Mouse (Mus musculus): ENCODE data around the gene Sgms1. TPM values are rescaled to one million over a fixed set of nuclear protein-coding genes. Genes with fewer than 3 reads are reported as not detected.

Sgms1 gene
- polyA plus RNA-seq, 1 experiment: 53.7 TPM

DNA sequence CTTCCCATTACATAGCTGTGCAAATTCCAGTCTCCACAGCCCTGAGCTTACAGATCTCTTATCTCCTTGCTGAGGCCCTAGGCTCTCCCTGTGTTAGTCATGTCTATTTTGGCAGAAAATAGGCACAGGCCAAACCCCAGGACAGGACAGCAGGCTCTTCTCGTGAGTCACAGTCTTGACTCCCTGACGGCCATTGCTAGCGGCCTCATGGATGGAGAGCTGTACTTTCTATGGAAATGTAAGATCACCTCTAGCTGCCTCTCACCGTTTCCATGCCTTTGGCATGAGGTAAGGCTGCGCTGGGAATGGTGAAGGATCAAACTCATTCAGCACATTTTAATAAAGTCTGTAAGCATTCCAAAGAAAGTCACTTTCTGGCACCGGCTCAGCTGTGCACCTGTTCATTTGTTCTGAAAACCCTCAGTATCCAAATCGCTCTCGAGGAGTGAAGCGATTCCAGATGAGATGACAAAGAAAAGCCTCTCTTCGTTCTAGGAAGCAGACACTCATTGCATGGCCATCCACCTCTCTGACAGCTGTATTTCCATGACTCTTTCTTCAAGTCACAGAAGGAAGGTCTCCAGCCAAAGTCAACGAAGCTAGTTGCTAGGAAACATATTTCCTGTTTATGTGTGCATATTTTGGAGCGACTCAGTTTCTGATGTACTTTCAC, 97.3 kb downstream of the Sgms1 start:
- H3K4me3 ChIP-seq (replicated peaks; ENCODE audit: extremely low read depth, low read depth, low read length): no peak overlapping the region
- H3K4me1 ChIP-seq (ENCODE audit: control insufficient read depth, insufficient read depth, low read length): peaks cover 22% of the 10 kb centered on the region
- TF ChIP-seq POLR2A (IDR thresholded peaks at IDR 0.05; ENCODE audit: borderline replicate concordance, extremely low read depth, low read depth, low read length): no peak
- TF ChIP-seq CTCF (IDR thresholded peaks at IDR 0.05; ENCODE audit: insufficient read depth, low read length): no peak
- peak; percentile 50 for DNase-seq
- 25% methylated on average over 12 of the region's 12 CpGs for WGBS

DNA sequence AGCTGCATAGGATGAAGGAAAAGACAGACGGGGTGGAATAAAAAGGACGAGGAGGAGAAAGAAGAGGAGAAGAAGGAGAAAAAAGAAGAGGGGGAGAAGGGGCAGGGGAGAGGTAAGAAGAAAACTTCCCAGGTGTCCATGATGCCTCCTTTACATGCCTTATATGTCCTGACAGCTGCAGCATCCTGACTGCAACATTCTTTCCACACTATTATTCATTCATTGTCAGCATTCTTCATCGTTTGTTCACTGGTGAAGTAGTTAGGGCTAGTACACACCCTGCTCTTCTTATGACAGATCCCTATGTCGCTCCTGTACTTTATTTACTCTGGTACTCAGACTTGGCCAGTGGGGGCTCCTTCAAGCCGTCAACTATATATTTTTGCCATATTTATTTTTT, 98.4 kb downstream of the Sgms1 start:
- 74% methylated on average over 5 of the region's 5 CpGs for WGBS
- no peak for TF ChIP-seq CTCF (IDR thresholded peaks at IDR 0.05; ENCODE audit: insufficient read depth, low read length)
- DNase-seq: no peak
- H3K4me3 ChIP-seq (replicated peaks; ENCODE audit: extremely low read depth, low read depth, low read length): no peak overlapping the region
- peaks cover 20% of the 10 kb centered on the region for H3K4me1 ChIP-seq (ENCODE audit: control insufficient read depth, insufficient read depth, low read length)

DNA sequence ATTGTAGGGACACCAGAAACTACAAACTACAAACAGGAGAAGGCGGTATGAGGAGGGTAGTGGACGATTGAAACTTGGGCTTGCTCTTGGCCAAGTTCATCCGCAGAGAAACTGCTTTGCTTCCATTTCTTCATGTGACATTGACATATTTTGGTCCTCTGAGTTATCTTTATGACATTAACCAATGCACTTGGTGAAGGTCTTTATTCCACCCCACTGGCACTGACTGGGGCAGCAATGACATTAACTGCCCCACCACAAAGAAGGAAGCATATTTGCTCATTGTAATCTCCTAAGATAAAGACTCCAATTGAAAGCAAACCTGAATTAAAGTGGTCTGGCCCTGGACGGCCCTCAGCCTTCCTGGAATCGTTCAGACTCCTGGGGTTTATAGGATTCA, 100.6 kb downstream of the Sgms1 start:
- Histone ChIP-seq H3K4me3 (replicated peaks; ENCODE audit: extremely low read depth, low read depth, low read length) (no peak overlapping the region), H3K4me1 (ENCODE audit: control insufficient read depth, insufficient read depth, low read length) (peaks cover 22% of the 10 kb centered on the region)
- DNase-seq: no peak
- 75% methylated on average over 5 of the region's 5 CpGs for WGBS
- TF ChIP-seq CTCF (IDR thresholded peaks at IDR 0.05; ENCODE audit: insufficient read depth, low read length) (no peak), POLR2A (IDR thresholded peaks at IDR 0.05; ENCODE audit: borderline replicate concordance, extremely low read depth, low read depth, low read length) (no peak)

DNA sequence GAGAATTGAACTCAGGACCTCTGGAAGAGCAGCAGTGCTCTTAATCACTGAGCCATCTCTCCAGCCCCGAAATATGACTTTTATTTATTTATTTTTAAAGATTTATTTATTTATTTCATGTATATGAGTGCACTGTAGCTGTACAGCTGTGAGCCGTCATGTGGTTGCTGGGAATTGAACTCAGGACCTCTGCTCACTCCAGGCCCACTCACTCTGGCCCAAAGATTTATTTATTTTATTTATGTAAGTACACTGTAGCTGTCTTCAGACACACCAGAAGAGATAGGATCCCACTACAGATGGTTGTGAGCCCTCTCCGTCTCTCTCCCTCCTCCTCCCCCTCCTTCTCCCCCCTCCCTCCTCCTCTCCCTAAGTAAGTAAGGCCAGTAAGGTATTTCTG, 101.7 kb downstream of the Sgms1 start:
- 86% methylated on average over 3 of the region's 3 CpGs for WGBS
- Histone ChIP-seq H3K4me3 (replicated peaks; ENCODE audit: extremely low read depth, low read depth, low read length) (no peak overlapping the region), H3K4me1 (ENCODE audit: control insufficient read depth, insufficient read depth, low read length) (peaks cover 16% of the 10 kb centered on the region)
- TF ChIP-seq POLR2A (IDR thresholded peaks at IDR 0.05; ENCODE audit: borderline replicate concordance, extremely low read depth, low read depth, low read length) (no peak), CTCF (IDR thresholded peaks at IDR 0.05; ENCODE audit: insufficient read depth, low read length) (no peak)
- no peak for DNase-seq

DNA sequence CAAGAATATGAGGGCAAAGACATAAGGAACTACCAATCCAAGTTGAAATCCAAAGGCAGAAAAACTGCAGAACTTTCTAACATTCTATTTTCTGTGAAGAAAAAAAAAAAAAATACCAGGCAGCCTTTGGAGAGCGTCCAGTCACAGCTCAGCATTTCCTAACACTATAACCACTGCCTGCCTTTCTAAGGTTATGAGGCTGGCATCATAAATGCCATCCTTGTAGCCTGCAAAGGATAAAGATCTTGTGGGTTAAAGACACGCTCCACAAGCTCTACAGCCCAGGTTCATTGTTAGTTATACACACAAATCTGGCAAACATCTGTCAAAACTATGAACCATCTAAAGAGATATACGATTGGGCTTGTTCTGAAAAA, 104.1 kb downstream of the Sgms1 start:
- 78% methylated on average over 3 of the region's 3 CpGs for WGBS
- no peak for DNase-seq
- no peak for TF ChIP-seq POLR2A (IDR thresholded peaks at IDR 0.05; ENCODE audit: borderline replicate concordance, extremely low read depth, low read depth, low read length)
- TF ChIP-seq CTCF (IDR thresholded peaks at IDR 0.05; ENCODE audit: insufficient read depth, low read length): no peak
- H3K4me3 ChIP-seq (replicated peaks; ENCODE audit: extremely low read depth, low read depth, low read length): no peak overlapping the region
- H3K4me1 ChIP-seq (ENCODE audit: control insufficient read depth, insufficient read depth, low read length): peaks cover 9% of the 10 kb centered on the region

DNA sequence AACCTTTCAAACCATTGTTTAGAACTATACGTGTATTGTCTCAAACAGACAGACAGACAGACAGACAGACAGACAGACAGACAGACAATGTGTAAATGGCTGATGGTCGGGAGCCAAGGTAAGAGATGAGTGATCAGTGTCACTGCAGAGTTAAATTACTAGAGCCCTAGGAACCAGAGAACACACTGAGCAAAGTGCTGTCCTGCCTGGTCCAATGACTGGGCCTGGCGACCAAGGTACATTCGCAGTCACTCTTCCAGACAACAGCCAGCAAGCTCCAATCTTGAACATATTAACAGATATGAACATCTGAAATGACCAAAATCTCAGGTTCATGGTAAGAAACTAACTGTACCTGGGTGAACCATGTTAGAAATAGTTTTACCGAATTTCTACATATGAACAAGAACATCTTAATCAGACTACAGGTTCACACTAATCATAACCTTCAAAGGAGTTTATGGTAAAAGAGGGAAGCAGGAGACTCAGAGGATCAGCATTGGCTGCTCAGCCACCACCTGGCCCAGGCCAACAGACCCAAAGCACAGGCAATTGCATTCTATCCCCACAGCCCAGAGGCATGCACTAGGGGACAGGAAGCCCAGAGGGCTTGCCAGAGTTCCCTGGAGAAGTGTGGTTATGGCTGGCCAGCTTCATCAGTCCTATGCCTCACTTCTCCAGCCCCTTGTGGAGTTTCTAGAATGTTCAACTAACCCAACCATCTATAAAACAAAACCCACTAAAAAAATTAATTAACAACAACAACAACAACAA, 104.6 kb downstream of the Sgms1 start:
- TF ChIP-seq CTCF (IDR thresholded peaks at IDR 0.05; ENCODE audit: insufficient read depth, low read length) (no peak), POLR2A (IDR thresholded peaks at IDR 0.05; ENCODE audit: borderline replicate concordance, extremely low read depth, low read depth, low read length) (no peak)
- no peak for DNase-seq
- 95% methylated on average over 5 of the region's 5 CpGs for WGBS
- Histone ChIP-seq H3K4me3 (replicated peaks; ENCODE audit: extremely low read depth, low read depth, low read length) (no peak overlapping the region), H3K4me1 (ENCODE audit: control insufficient read depth, insufficient read depth, low read length) (peaks cover 13% of the 10 kb centered on the region)

DNA sequence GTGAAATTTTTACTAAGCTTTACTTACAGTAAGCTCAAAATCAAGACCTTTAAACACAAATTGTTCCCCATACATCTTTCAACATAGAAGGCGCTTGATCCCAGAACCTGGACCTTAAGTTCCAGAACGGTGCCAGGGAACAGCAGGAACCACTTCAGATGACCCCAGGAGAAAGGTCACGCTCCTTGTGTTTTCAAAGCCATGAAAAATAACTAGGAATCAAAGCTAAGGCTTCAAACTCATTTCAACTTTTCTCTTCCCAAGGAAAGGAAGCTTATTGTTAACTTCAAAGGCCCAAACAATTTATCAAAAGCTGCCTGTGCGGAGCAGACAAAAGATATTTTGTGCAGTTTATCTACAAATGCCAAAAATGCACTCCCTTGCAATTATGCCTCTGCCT, 107.6 kb downstream of the Sgms1 start:
- no peak overlapping the region for H3K4me3 ChIP-seq (replicated peaks; ENCODE audit: extremely low read depth, low read depth, low read length)
- TF ChIP-seq CTCF (IDR thresholded peaks at IDR 0.05; ENCODE audit: insufficient read depth, low read length) (no peak), POLR2A (IDR thresholded peaks at IDR 0.05; ENCODE audit: borderline replicate concordance, extremely low read depth, low read depth, low read length) (no peak)
- 60% methylated on average over 4 of the region's 4 CpGs for WGBS
- DNase-seq: no peak
- H3K4me1 ChIP-seq (ENCODE audit: control insufficient read depth, insufficient read depth, low read length): peaks cover 18% of the 10 kb centered on the region

DNA sequence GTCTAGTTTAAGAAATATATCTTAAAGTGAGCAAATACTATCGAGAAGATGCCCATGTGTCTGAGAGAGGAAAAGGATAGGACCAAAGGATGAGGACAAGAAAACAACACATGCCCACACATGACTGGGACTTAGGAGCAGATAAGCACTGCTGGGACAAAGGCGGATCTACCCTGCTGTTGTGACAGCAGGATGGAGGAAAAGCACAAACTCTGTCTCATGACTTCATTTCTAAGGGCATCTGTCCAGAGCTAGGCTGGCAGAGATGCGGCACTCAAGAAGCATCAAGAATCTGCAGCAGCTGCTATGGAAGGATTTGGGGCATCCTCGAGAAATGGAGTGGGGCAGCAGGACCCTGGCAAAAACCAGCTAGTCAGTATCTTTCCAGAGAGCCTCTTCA, 109.1 kb downstream of the Sgms1 start:
- WGBS: 61% methylated on average over 4 of the region's 4 CpGs
- TF ChIP-seq POLR2A (IDR thresholded peaks at IDR 0.05; ENCODE audit: borderline replicate concordance, extremely low read depth, low read depth, low read length) (no peak), CTCF (IDR thresholded peaks at IDR 0.05; ENCODE audit: insufficient read depth, low read length) (no peak)
- Histone ChIP-seq H3K4me1 (ENCODE audit: control insufficient read depth, insufficient read depth, low read length) (peaks cover 18% of the 10 kb centered on the region), H3K4me3 (replicated peaks; ENCODE audit: extremely low read depth, low read depth, low read length) (no peak overlapping the region)
- no peak for DNase-seq

DNA sequence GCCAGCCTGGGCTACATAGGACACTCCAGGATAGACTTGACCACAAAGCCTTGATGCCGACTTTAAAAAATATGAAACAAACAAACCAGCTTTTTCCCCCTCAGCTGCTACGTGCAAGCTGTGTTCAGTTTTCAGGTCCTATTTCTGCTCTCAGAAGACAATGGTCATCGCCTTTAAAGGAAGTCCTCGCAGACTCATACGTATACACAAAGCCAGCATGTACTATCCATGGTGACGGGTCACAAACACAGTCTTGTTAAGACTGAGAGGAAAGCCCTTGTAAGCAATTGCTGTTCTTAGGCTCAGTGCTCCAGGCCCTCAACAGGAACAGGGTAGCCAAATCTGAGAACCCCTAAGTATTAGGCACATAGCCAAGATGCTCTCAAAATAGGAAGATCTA, 110.1 kb downstream of the Sgms1 start:
- 57% methylated on average over 6 of the region's 6 CpGs for WGBS
- H3K4me3 ChIP-seq (replicated peaks; ENCODE audit: extremely low read depth, low read depth, low read length): no peak overlapping the region
- H3K4me1 ChIP-seq (ENCODE audit: control insufficient read depth, insufficient read depth, low read length): peaks cover 18% of the 10 kb centered on the region
- no peak for DNase-seq
- TF ChIP-seq CTCF (IDR thresholded peaks at IDR 0.05; ENCODE audit: insufficient read depth, low read length) (no peak), POLR2A (IDR thresholded peaks at IDR 0.05; ENCODE audit: borderline replicate concordance, extremely low read depth, low read depth, low read length) (no peak)

DNA sequence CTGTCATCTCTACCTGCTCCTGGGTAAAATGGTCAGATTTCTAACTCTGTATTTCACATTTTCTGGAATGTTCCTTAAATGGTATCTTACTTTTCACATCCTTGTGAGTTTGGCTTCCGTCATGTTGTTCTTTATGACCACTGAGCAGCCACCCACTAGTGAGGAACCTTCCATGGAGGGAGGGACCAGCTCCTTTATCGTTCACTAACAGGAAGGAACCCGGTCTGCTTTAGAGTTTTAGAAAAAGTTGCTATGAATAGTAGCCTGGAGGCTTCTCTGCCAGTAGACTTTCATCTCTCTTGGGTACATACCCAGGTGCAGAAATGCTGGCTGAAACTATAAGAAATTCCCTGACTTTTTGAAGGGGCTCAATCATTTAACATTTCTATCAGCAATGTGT, 111.6 kb downstream of the Sgms1 start:
- WGBS: 58% methylated on average over 3 of the region's 3 CpGs
- TF ChIP-seq POLR2A (IDR thresholded peaks at IDR 0.05; ENCODE audit: borderline replicate concordance, extremely low read depth, low read depth, low read length): no peak
- no peak for TF ChIP-seq CTCF (IDR thresholded peaks at IDR 0.05; ENCODE audit: insufficient read depth, low read length)
- DNase-seq: no peak
- Histone ChIP-seq H3K4me1 (ENCODE audit: control insufficient read depth, insufficient read depth, low read length) (peaks cover 12% of the 10 kb centered on the region), H3K4me3 (replicated peaks; ENCODE audit: extremely low read depth, low read depth, low read length) (no peak overlapping the region)

Measured in lung, adult 2 months (tissue).